Mouse (Mus musculus): ENCODE data around the gene Gm14410.
"Not testable (repeated sequence)": the region's sequence is repeated elsewhere in the genome, so short reads cannot be mapped to it uniquely, and the experiment has no call there.

The Gm14410 gene

GRCm38 (mm10) chr2:177206341-177206740 is at the start of gene Gm14410:
TSS of gene Gm14410 (minus strand) at chr2:177206421.
- not testable (repeated sequence) for DNase-seq (ENCODE audit: low read depth, low spot score)

GRCm38 (mm10) chr2:177247449-177247848 is 41.2 kb upstream of the Gm14410 start:
- DNase-seq (ENCODE audit: low read depth, low spot score) = not testable (repeated sequence)

GRCm38 (mm10) chr2:177230461-177230860 is 24.2 kb upstream of the Gm14410 start:
- not testable (repeated sequence) for DNase-seq (ENCODE audit: low read depth, low spot score)

GRCm38 (mm10) chr2:177172749-177173148 is 33.5 kb downstream of the Gm14410 start:
- not testable (repeated sequence) for DNase-seq (ENCODE audit: low read depth, low spot score)

Measured in retina, adult 2 months (tissue).